Mouse (Mus musculus) lung, embryonic 15.5 days (tissue): ENCODE data around the gene Prkci. TPM values are rescaled to one million over a fixed set of nuclear protein-coding genes. Genes with fewer than 3 reads are reported as not detected.

Source experiments
- ATAC-seq: fragments of 200-750 bp; cut with Nextera tagmentation; 2 replicates; pipeline ENCODE4 v1.8.0; 2017; ENCODE audit warnings: moderate number of reproducible peaks, borderline replicate concordance; ENCODE audit not compliant: low FRiP score, low TSS enrichment; ENCODE audit errors: extremely low read depth
- H3K27ac ChIP-seq: fragments of 300-500 bp; sonication (generic); 2 replicates; pipeline ENCODE4 v1.5.1; 2015; ENCODE audit warnings: moderate library complexity, mild to moderate bottlenecking, inconsistent platforms
- H3K27me3 ChIP-seq: fragments of 300-500 bp; sonication (generic); 2 replicates; pipeline ENCODE4 v1.6.1; 2015; ENCODE audit warnings: inconsistent platforms
- H3K36me3 ChIP-seq: fragments of 300-500 bp; sonication (generic); 2 replicates; pipeline ENCODE4 v1.6.1; 2015; ENCODE audit warnings: inconsistent platforms
- H3K4me1 ChIP-seq: fragments of 300-500 bp; sonication (generic); 2 replicates; pipeline ENCODE4 v1.6.1; 2015; ENCODE audit warnings: inconsistent platforms
- H3K4me2 ChIP-seq: fragments of 300-500 bp; sonication (generic); 2 replicates; pipeline ENCODE4 v1.6.1; 2015; ENCODE audit warnings: inconsistent platforms, mild to moderate bottlenecking, moderate library complexity
- H3K4me3 ChIP-seq: fragments of 300-500 bp; sonication (generic); 2 replicates; pipeline ENCODE4 v1.5.1; 2015; ENCODE audit warnings: mild to moderate bottlenecking, inconsistent platforms
- H3K9ac ChIP-seq: fragments of 300-500 bp; sonication (generic); 2 replicates; pipeline ENCODE4 v1.6.1; 2015; ENCODE audit warnings: inconsistent platforms
- H3K9me3 ChIP-seq: fragments of 300-500 bp; sonication (generic); 2 replicates; pipeline ENCODE4 v1.6.1; 2016; ENCODE audit warnings: inconsistent platforms
- whole genome bisulfite sequencing: fragments of 180-500 bp; shearing (Covaris S2); methylation state at CpG from one replicate; pipeline ENCODE4 v1.1.7; 2015; 5-methylcytosine and 5-hydroxymethylcytosine counted together
- polyA plus RNA-seq: library from polyadenylated mRNA; unstranded; fragments of >200 nt; fragmentation: Nextera tagmentation; extraction: Ambion mirVana; gene quantifications from 2 replicates; pipeline ENCODE4 v1.2.1, GENCODE M21; 2015

The Prkci gene
- polyA plus RNA-seq: 53.0 and 53.9 TPM in 2 replicates

- H3K27ac ChIP-seq: peak within 1 kb of the TSS; percentile 72
- WGBS: under 1% methylated on average over 50 of the region's 50 CpGs
- H3K9me3 ChIP-seq: no peaks in the 10 kb centered on the region
- peak within 1 kb of the TSS; percentile 79 for H3K4me3 ChIP-seq
- H3K27me3 ChIP-seq: no peaks in the 10 kb centered on the region
- peaks cover 19% of the 10 kb centered on the region for H3K4me1 ChIP-seq
- H3K9ac ChIP-seq: peak within 1 kb of the TSS; percentile 82
- peak within 1 kb of the TSS; percentile 59 for H3K4me2 ChIP-seq
- no peaks in the 10 kb centered on the region for H3K36me3 ChIP-seq
- peak; percentile 97 for ATAC-seq
Observed at GRCm38 (mm10) chr3:30995283-30995898, at the start of gene Prkci. Gene Prkci (plus strand): TSS chr3:30995747.

GRCm38 (mm10) chr3:30951652-30952051, 43.9 kb upstream of the Prkci start:
- Histone ChIP-seq H3K4me3 (no peak overlapping the region), H3K36me3 (peaks cover 55% of the 10 kb centered on the region), H3K9ac (no peak overlapping the region), H3K9me3 (no peaks in the 10 kb centered on the region), H3K27me3 (no peaks in the 10 kb centered on the region), H3K4me1 (no peaks in the 10 kb centered on the region), H3K27ac (no peak overlapping the region), H3K4me2 (no peak overlapping the region)
- ATAC-seq: no peak
- 81% methylated on average over 3 of the region's 3 CpGs for WGBS

- Histone ChIP-seq H3K4me3 (no peak overlapping the region), H3K4me2 (no peak overlapping the region), H3K9me3 (no peaks in the 10 kb centered on the region), H3K27ac (no peak overlapping the region), H3K36me3 (peaks cover 53% of the 10 kb centered on the region), H3K4me1 (no peaks in the 10 kb centered on the region), H3K9ac (no peak overlapping the region), H3K27me3 (no peaks in the 10 kb centered on the region)
- 84% methylated on average over 12 of the region's 12 CpGs for WGBS
- ATAC-seq: no peak
Observed at GRCm38 (mm10) chr3:30952273-30953070, 43.1 kb upstream of the Prkci start.

GRCm38 (mm10) chr3:30956327-30956726, 39.2 kb upstream of the Prkci start:
- H3K4me2 ChIP-seq: no peak overlapping the region
- no peaks in the 10 kb centered on the region for H3K4me1 ChIP-seq
- WGBS: 85% methylated on average over 6 of the region's 6 CpGs
- H3K4me3 ChIP-seq: no peak overlapping the region
- ATAC-seq: no peak
- no peak overlapping the region for H3K27ac ChIP-seq
- H3K27me3 ChIP-seq: no peaks in the 10 kb centered on the region
- peaks cover 69% of the 10 kb centered on the region for H3K36me3 ChIP-seq
- no peak overlapping the region for H3K9ac ChIP-seq
- no peaks in the 10 kb centered on the region for H3K9me3 ChIP-seq

- H3K27ac ChIP-seq: no peak overlapping the region
- no peak overlapping the region for H3K9ac ChIP-seq
- H3K36me3 ChIP-seq: peaks cover 78% of the 10 kb centered on the region
- no peaks in the 10 kb centered on the region for H3K27me3 ChIP-seq
- H3K4me3 ChIP-seq: no peak overlapping the region
- no peaks in the 10 kb centered on the region for H3K9me3 ChIP-seq
- no peak for ATAC-seq
- no peaks in the 10 kb centered on the region for H3K4me1 ChIP-seq
- WGBS: 77% methylated on average over 2 of the region's 2 CpGs
- H3K4me2 ChIP-seq: no peak overlapping the region
Observed at GRCm38 (mm10) chr3:30958709-30959108, 36.8 kb upstream of the Prkci start.

- Histone ChIP-seq H3K9me3 (no peaks in the 10 kb centered on the region), H3K4me2 (no peak overlapping the region), H3K4me3 (no peak overlapping the region), H3K4me1 (no peaks in the 10 kb centered on the region), H3K36me3 (peaks cover 79% of the 10 kb centered on the region), H3K9ac (no peak overlapping the region), H3K27ac (no peak overlapping the region), H3K27me3 (no peaks in the 10 kb centered on the region)
- ATAC-seq: no peak
- WGBS: 60% methylated on average over 7 of the region's 7 CpGs
Observed at GRCm38 (mm10) chr3:30959868-30960831, 35.4 kb upstream of the Prkci start.

- WGBS: 91% methylated on average over 4 of the region's 4 CpGs
- Histone ChIP-seq H3K27ac (no peak overlapping the region), H3K9me3 (no peaks in the 10 kb centered on the region), H3K4me2 (no peak overlapping the region), H3K9ac (no peak overlapping the region), H3K4me1 (peaks cover 5% of the 10 kb centered on the region), H3K4me3 (no peak overlapping the region), H3K27me3 (no peaks in the 10 kb centered on the region), H3K36me3 (peaks cover 67% of the 10 kb centered on the region)
- ATAC-seq: no peak
Observed at GRCm38 (mm10) chr3:30963100-30963499, 32.4 kb upstream of the Prkci start.

- ATAC-seq: no peak
- peaks cover 57% of the 10 kb centered on the region for H3K36me3 ChIP-seq
- no peak overlapping the region for H3K4me3 ChIP-seq
- 84% methylated on average over 3 of the region's 3 CpGs for WGBS
- H3K9ac ChIP-seq: no peak overlapping the region
- no peak overlapping the region for H3K27ac ChIP-seq
- H3K9me3 ChIP-seq: no peaks in the 10 kb centered on the region
- H3K4me2 ChIP-seq: no peak overlapping the region
- H3K27me3 ChIP-seq: no peaks in the 10 kb centered on the region
- peaks cover 7% of the 10 kb centered on the region for H3K4me1 ChIP-seq
Observed at GRCm38 (mm10) chr3:30964216-30964615, 31.3 kb upstream of the Prkci start.

- no peak overlapping the region for H3K27ac ChIP-seq
- no peak overlapping the region for H3K4me2 ChIP-seq
- no peaks in the 10 kb centered on the region for H3K27me3 ChIP-seq
- peaks cover 13% of the 10 kb centered on the region for H3K4me1 ChIP-seq
- peaks cover 42% of the 10 kb centered on the region for H3K36me3 ChIP-seq
- WGBS: 92% methylated on average over 13 of the region's 13 CpGs
- H3K4me3 ChIP-seq: no peak overlapping the region
- no peak for ATAC-seq
- H3K9ac ChIP-seq: no peak overlapping the region
- H3K9me3 ChIP-seq: no peaks in the 10 kb centered on the region
Observed at GRCm38 (mm10) chr3:30965644-30966043, 29.9 kb upstream of the Prkci start.

- peak overlapping the region; percentile 99 for H3K4me3 ChIP-seq
- peak overlapping the region; percentile 92 for H3K9ac ChIP-seq
- H3K27me3 ChIP-seq: no peaks in the 10 kb centered on the region
- H3K4me2 ChIP-seq: peak overlapping the region; percentile 71
- whole genome bisulfite sequencing: under 1% methylated on average over 53 of the region's 54 CpGs
- H3K9me3 ChIP-seq: no peaks in the 10 kb centered on the region
- peaks cover 21% of the 10 kb centered on the region for H3K36me3 ChIP-seq
- H3K27ac ChIP-seq: peak overlapping the region; percentile 92
- peaks cover 13% of the 10 kb centered on the region for H3K4me1 ChIP-seq
- peak; percentile 71 for ATAC-seq
Observed at GRCm38 (mm10) chr3:30968531-30969092, 26.9 kb upstream of the Prkci start.

- peak within 1 kb of the TSS; percentile 99 for H3K4me3 ChIP-seq
- peaks cover 17% of the 10 kb centered on the region for H3K36me3 ChIP-seq
- peak within 1 kb of the TSS; percentile 71 for H3K4me2 ChIP-seq
- WGBS: under 1% methylated on average over 33 of the region's 34 CpGs
- no peaks in the 10 kb centered on the region for H3K9me3 ChIP-seq
- peak within 1 kb of the TSS; percentile 92 for H3K9ac ChIP-seq
- H3K27me3 ChIP-seq: no peaks in the 10 kb centered on the region
- peaks cover 13% of the 10 kb centered on the region for H3K4me1 ChIP-seq
- peak; percentile 91 for ATAC-seq
- peak within 1 kb of the TSS; percentile 92 for H3K27ac ChIP-seq
Observed at GRCm38 (mm10) chr3:30969104-30969581, 26.4 kb upstream of the Prkci start, which contains the start of gene Phc3. Gene Phc3 (minus strand): TSS chr3:30969415.
